Comparison of ENCODE assay signal across 15 mouse cellular contexts in genomic region chr6:99357931-99358330, GRCm38 (mm10).
"Had no signal": no experiment of that assay in that cellular context is flagged by ENCODE, and none has a peak within 500 bp of the region (broad histone marks: within the 10 kb centered on the region; RNA-seq: fewer than 3 reads in every experiment).

No protein-coding gene starts in this region.

- DNase-seq: kidney, adult 2 months; kidney, postnatal 25 days; layer of hippocampus, postnatal 36 days; liver, embryonic 13.5 days; lung, adult 2 months; lung, postnatal 14 days; lung, postnatal 4 days; retina, postnatal 1 day; thymus, adult 18-20 months; thymus, postnatal 36 days had no signal

- H3K36me3 ChIP-seq: liver, embryonic 13.5 days; midbrain, embryonic 10.5 days; midbrain, embryonic 13.5 days; neural tube, embryonic 12.5 days; neural tube, embryonic 15.5 days had no signal

- H3K27me3 ChIP-seq: liver, embryonic 13.5 days; midbrain, embryonic 13.5 days; neural tube, embryonic 12.5 days; neural tube, embryonic 15.5 days had no signal

- ATAC-seq: midbrain, embryonic 13.5 days; midbrain, embryonic 16.5 days had no signal
